Mouse (Mus musculus) C2C12 (cell line): ENCODE data around the gene Fam149a.

ENCODE experiments used
- CEBPB ChIP-seq: IDR thresholded peaks from one replicate; pipeline ENCODE4 v1.6.1; 2011; ENCODE audit warnings: low read depth, mild to moderate bottlenecking, control low read depth, moderate library complexity
- CTCF ChIP-seq: IDR thresholded peaks from one replicate; pipeline ENCODE4 v1.5.1; 2011; ENCODE audit not compliant: control insufficient read depth, insufficient read depth, insufficient read length
- FOSL1 ChIP-seq: IDR thresholded peaks from one replicate; pipeline ENCODE4 v1.8.0; 2011; ENCODE audit warnings: mild to moderate bottlenecking, low read length; ENCODE audit not compliant: poor library complexity, insufficient read depth, severe bottlenecking
- MAX ChIP-seq: IDR thresholded peaks from one replicate; pipeline ENCODE4 v1.6.1; 2011; ENCODE audit warnings: mild to moderate bottlenecking, control low read depth

DNA sequence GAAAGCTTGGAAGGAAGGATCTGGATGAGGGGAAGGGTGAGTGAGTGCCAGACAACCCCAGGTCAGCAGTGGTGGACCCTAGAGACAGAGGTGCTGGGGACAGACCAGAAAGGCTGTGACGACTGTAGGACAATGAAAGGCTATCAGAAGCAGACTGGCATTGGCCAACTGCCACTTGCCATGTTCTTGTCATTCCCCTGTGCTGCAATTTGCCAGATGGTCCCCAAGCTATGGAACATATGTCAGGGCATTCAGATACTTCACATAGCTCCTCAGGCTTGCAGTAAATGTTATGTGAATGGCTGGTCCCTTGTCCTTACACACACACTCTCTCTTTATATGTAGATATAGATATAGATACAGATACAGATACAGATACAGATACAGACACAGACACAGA, 1.2 kb upstream of the Fam149a start:
- TF ChIP-seq CTCF = no peak
- no peak for TF ChIP-seq MAX
- TF ChIP-seq CEBPB = no peak
- no peak for TF ChIP-seq FOSL1
